Mouse (Mus musculus): ENCODE data around the gene Aspdh.

GRCm38 (mm10) chr7:44437933-44438332 lies 27.3 kb upstream of the Aspdh start:
- TF ChIP-seq MAX (IDR thresholded peaks at IDR 0.05; ENCODE audit: low read depth) = no peak
- TF ChIP-seq POLR2A (IDR thresholded peaks at IDR 0.05; ENCODE audit: insufficient read length, low read depth) = no peak
- TF ChIP-seq POLR2AphosphoS2 (IDR thresholded peaks at IDR 0.05; ENCODE audit: insufficient read length, low read depth) = no peak
- no peak for TF ChIP-seq CEBPB (IDR thresholded peaks at IDR 0.05; ENCODE audit: insufficient read depth, poor library complexity, severe bottlenecking)
- no peak for TF ChIP-seq E2F4 (IDR thresholded peaks at IDR 0.05; ENCODE audit: insufficient read depth)
- TF ChIP-seq TCF12 (IDR thresholded peaks at IDR 0.05; ENCODE audit: insufficient read depth, poor library complexity, severe bottlenecking) = no peak
- TF ChIP-seq USF1 (IDR thresholded peaks at IDR 0.05; ENCODE audit: low read depth) = no peak
- TF ChIP-seq SRF (IDR thresholded peaks at IDR 0.05; ENCODE audit: control insufficient read depth, insufficient read length, low read depth) = no peak
- TF ChIP-seq MYOG (IDR thresholded peaks at IDR 0.05; ENCODE audit: control insufficient read depth in 1 of 3, insufficient read depth in 1 of 3, insufficient read length in 2 of 3, low read depth in 2 of 3) = no peak
- no peak for TF ChIP-seq MYOD1 (IDR thresholded peaks at IDR 0.05; ENCODE audit: control insufficient read depth in 1 of 3, insufficient read length in 2 of 3, low read depth in 2 of 3)
- no peak for TF ChIP-seq REST (IDR thresholded peaks at IDR 0.05; ENCODE audit: insufficient read depth, insufficient read length)

All from myocyte (in vitro differentiated cells).